Mouse (Mus musculus) ES-CJ7 (cell line): ENCODE measurements around the gene Slc22a12.
A peak's percentile ranks its signal among the peaks of the same experiment; 100 is the strongest.

ENCODE experiments used
- DNase-seq: peaks from one replicate; pipeline ENCODE4 v3.0.0; 2011; ENCODE audit warnings: low read depth, low spot score

Gene Slc22a12

DNA sequence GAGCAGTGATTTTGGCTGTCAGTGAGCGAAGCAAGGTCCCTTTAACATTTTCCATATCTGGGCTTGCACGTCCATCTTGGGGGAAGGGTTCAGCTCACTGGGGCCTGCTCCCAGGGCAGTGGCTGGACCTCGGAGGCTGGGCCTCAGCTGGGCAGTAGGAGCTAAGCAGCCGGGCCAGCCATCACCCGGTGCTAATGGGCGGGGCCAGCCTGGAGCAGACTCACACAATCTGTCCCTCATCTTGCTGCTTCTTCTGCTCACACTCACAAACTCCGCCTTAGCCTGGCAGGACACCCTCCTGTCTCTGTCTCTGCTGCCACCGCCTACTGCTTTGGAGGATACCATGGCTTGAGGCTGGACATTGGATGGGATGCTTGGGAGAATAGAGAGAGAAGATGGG, 26.7 kb downstream of the Slc22a12 start:
- no peak for DNase-seq

DNA sequence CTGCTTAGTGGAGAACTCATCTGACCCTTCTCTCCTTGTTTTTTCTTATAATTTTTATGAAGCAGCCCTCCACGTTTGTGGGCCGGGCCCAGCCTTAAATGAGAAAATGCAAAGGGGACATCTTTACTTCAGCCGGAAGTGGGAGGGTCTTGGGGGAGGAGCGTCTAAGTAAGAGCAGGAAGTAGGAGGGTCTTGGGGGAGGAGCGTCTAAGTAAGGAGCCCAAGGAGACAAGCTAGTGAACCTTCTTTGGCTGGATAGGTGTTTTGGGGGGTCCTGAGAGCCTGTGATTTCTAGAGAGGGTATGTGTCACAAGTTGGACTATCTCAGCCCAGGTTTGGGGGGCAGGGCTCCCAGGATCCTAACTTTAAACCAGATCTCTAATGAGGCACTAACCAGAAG, 27.4 kb downstream of the Slc22a12 start:
- DNase-seq, result peak; percentile 89

DNA sequence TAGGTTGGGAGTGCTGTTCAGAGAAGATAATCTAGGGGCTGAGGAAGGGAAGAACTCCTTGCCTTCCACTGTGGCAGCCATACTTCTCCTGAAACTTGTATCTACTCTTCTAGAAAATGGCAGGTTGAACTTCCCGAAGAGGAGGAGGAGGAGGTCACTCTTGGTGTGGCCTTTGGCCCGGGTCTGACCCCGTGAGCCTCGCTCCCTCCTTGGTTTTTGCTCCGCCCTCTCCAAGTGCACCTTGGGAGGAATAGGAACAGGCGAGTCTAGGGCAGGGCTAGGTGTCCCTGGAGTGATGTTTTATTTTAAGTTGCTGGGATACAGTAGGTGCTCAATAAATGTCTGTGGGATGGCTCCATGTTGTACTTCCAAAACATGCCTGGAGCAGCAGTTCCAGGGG, 27.9 kb downstream of the Slc22a12 start:
- peak; percentile 84 for DNase-seq

DNA sequence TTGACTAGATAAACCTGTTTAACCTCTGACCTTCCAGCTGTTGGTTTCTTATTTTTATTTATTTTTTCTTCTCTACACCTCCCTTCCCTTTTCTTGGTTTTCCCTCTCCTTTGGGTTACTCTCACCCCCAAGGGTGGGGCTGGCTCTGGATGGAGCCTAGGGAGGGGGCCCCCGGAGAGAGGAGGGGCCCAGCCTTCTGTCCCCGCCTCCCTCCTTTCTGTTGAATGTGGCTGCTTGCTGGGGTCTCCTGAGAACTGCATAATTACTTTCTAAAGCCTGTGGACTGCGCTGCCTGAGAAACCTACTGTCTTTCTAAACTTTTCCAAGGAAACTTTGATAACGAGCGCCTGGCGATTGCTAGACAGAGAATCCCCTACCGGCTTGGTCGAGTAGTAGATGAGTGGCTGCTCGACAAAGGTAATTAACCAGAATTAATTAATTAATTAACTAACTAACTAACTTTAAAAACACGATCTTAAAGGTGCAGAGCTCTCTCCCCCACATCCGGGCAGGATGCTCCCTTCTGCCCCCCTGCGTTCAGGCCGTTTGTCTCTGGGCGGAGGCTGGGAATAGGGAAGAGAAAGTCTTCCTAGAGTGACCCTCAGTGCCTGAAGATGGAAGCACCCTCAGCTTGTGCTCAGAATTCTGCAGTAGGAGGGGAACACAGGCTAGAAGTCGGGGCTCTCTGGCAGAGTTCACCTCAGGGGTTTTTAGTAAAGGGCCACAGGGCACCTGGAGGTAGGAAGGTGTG, 29.3 kb downstream of the Slc22a12 start:
- peak; percentile 42 for DNase-seq

DNA sequence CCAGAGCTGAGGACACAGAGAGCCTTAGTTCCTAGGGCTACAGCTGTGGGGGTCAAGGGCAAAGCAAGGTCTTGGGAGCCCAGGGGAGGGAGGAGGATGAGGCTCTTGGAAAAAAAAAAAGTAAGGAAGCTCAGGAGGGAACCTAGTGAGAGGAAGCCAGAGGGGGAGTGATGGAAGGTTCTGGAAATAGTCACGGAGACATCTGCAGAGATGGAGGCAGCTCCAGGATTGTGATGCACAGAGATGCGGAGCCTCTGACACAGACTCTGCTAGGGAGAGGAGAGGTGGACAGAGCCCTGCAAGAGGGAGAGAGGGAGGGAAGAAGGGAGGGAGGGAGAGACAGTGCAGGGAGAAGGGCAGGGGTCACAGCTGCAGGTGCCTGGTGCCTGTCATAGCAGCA, 32.3 kb downstream of the Slc22a12 start:
- DNase-seq, result no peak

DNA sequence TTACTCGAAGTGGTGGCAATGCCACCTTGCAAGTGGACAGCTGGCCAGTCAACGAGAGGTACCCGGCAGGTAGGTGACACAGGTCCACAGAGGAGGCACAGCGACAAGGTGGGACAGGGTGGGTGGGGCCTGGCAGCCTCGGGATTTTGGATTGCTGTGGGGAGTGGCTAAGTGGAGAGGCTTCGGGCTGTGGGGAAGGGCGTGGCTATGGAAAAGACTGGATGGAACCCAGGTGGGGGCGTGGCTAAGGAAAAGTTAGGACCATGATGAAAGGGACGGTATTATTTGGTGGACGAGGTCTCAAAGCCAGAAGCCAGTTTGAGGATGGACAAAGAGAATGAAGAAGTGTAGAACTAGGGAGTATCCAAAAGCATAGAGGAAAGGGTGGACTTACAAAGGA, 33.0 kb downstream of the Slc22a12 start:
- peak; percentile 25 for DNase-seq

DNA sequence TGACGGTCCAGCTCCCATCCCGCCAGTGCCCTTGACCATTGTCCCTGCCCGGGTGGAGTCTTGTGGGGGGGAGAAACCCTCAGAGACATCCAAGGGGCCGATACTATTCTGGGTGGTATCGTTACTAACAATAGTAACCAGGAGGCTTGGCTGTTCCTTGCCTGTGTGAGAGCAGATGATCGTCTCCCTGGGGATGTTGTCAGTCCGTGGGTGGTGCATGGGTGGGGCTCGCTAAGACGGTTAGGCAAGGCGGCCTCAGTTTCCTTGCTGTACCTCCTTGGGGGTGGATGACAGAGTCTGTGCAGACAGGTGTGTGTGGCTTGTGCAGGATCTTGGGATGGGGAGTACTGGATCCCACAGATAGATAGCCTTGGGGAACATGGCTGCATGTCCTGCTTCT, 35.4 kb downstream of the Slc22a12 start:
- DNase-seq, result no peak

DNA sequence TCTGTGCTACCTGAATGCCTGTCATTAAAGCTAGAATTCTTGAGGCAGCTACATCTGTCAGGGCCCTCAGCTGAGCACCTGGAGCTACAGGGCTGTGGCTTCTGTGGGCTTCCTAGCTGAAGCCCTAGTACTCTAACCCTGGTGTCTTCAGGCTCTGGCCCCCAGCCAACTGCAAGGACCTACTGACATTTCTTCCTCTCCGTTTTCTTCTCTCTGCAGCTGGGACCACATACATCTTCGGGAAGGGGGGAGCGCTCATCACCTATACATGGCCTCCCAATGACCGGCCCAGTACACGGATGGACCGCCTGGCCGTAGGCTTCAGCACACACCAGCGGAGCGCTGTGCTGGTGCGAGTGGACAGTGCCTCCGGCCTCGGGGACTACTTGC, 38.2 kb downstream of the Slc22a12 start:
- DNase-seq, result no peak

DNA sequence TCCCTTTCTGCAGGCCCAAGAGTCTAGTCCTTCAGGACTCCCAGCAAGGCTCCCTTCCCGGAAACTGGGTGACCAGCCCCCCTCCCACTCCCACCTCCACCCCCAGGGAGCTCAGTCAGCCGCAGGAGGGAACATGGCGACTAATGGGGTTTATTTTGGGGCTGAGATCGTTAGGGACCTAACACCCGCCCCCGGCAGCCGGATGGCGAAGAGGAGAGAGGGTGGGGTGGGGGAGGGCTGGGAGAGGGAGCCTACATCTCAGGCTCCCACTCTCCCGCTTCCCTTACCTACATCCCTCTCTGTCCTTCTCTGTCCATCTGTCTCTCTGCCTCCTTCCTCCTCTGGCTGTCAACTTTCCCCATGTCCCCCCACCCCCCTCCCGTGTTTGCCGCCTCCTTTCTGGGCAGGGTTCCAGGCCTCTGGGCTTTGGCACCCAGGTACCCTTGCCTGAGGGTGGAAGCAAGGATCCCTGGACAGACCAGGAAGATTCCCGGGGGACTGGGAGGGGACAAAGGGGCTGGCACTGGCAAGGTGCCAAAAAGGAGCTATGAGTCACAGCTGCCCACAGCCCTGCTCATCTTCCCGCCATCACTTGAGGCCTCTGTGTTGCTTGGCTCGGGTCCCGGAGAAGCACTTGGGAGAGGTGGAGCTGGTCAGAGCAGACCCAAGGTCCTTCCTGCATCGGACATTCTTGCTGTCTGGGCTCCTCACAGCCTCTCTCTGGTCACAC, 38.7 kb downstream of the Slc22a12 start:
- no peak for DNase-seq

DNA sequence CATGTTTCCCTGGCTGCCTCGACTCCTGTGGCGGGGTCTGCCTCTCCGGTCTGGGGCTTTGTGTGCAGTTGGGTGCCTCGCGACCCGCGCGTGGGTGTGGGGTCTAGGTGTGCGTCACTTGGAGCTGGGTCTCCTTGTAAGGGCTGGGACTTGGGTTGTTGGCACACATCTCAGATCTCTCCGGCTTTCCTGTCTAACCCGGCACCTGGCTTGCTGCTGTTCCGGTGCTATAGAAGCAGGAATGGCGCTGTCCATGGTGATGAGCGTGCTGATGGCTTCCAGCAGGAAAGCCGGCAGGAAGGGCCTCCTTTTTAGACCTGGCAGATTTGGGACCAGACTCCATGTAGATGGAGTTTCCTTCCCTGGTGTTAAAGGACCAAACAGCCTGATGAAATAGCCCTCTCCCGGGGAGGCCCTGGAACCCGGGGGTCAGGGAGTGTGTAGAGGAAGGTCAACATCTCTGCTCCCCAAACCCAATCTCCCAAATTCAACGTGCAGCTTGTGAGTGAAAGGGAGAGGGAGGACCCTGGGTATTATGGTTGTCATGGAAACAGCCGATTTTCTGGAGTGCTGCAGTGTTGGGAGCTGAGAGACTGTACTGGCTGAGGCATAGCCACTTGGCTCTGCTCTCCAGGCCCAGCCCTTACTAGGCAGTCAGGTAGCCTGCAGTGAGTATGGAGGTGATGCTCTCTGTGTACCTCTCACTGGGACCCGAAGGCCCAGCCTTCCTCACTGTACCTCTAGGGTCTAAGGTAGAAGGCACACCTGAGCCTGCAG, 40.1 kb downstream of the Slc22a12 start:
- peak; percentile 85 for DNase-seq

DNA sequence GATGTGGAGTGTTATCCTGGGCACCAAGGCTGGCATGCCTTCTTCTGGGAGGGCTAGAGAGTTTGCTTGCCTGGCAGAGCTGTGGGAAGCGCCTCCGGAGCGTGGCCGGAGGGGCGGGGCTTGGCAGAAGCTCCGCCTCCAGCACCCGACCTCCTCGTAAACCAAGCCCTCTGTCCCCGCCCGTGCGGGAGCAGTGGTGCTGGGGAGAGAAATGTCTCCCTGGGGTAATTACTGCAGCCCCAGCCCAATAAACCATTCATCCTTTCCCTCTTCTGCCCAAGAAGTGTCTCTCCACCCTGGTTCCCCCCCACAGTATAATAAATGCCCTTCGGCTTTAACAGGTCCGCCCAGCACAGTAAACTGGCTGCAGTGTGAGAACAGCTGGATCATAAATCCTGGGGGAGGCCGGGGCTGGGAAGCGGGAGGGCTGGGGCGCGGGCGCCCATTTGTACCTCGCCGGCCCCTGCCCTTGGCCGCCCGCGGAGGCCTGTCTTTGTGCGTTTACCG, 40.7 kb downstream of the Slc22a12 start:
- peak; percentile 55 for DNase-seq

DNA sequence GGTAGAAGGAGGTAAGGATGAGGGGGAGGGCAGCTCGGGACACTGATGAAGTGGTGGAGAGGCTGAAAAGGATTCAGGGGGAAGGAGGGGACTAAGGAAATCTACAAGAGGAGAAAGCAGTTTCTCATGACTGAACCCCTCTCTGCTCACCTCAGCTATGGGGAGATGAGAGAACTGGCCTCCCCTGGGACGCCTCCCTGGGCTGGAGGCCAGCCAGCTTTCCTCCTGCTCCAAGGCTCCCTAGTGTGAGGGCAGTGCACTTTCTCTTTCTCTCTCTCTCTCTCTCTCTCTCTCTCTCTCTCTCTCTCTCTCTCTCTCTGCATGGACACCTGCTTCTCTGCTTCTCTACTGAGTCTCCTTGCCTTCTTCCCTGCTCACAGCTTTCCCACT, 42.2 kb downstream of the Slc22a12 start:
- DNase-seq, result no peak

DNA sequence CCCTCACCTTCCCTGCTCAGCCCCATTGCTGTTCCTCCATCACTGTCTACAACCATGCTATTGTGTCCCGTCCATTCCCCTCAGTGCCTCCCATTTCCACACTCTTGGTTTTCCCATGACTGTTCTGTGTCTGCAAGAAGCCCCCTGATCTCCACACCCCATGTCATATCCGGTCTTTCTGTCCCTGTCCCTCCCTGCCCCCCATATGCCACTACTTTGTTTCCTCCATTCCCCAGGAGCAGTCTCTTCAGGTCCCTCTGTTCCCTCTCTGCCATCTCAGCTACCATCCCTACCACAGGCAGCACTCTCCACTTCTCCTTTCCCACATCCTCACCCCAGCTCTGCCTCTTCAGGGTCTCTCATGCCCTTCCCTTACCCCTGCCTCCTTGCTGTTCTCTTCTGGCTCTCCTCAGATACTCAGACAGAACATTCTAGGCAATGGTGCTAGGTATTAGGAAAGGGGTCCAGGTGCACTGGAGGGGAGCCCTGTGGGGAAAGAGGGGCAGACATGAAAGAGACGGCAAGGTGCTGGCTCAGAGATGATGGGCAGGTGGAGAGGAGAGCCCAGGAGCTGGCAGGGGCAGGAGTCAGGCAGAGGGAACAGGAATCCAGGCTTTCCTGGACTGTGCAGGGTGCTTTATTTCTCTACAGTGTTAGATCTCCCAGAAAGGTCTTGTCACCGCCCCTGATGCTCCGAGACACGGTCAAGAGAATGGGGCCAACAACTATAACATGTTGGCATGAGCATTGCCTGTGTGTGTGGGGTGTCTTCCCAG, 42.8 kb downstream of the Slc22a12 start:
- no peak for DNase-seq

DNA sequence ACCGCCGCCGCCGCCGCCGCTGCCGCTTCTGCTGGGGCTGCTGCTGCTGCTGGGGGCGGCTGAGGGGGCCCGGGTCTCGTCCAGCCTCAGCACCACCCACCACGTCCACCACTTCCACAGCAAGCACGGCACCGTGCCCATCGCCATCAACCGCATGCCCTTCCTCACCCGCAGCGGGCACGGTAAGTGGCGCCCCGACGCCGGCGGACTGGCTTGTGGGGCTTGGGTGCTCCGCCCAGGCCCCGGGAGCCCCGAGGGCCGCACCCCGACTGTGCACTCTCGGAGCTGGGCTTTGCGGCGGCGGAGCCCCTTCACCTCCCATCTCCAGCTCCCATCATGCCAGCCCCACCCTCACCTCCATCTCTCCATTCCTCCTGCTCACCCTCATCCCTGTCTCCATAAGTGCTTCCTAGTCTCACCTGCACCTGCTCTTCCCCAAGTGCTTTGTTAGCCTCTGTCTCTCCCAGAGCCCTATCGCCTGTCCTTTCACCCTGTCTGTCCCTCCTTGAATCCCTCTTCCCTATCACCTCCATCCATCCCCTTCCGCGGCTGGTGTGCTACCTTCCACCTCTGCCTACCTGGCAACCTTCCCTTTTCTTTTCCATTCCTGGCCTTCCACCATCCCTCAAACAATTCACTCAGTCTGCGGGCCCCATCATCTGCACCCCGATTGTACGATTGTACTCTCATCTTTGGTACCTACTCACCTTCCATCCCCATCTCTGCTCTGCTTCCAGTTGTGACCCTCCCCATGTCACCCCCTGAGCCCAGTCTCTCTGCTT, 44.3 kb downstream of the Slc22a12 start:
- no peak for DNase-seq

DNA sequence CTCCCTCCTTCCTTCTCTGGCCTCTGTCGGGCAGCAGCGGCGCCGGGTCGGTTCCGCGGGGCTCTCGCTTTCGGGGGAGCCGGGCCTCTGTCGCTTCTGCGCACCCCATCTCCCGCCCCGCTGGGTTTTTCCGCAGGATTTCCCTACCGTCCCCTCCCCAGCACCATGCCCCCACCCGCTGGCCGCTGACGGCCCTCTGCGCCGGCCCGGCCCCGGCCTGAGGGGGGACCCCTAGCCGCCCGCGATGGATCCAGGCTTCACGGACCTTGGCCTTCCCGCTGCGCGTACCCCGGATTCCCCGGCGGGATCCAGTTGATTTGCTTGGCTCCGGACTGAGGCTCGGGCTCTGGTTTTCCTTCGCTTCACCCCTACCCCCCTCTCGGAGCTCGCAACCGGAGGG, 45.0 kb downstream of the Slc22a12 start:
- no peak for DNase-seq

DNA sequence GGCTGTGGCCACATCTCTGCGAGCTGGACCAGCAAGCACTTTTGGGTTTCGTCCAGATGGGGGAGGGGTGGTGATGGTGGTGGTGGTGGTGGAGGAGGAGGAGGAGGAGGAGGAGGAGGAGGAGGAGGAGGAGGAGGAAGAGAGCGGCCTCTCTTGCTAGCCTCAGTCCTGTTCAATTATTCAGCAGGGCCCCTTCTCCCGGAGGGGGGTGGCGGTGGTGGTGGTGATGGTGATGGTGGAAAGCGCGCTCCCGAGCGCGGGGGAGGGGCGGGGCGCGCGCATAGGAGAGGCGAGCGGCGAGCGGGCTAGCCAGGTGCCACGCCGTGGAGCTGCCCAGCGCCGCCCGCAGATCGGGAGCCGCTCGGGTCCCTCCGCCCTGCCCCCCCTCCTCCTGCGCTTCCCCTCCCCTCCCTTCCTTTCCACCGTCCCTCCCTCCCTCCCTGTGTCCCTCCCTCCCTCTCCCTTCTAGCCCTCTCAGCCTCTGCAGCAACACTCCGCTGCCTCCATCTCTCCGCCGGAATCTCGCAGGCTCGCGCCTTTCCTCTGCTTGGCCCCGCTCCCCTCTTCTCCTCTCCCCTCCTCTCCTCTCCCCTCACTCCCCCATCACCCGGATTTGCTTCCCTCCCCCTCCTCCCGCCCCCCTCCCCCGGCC, 45.6 kb downstream of the Slc22a12 start:
- peak; percentile 69 for DNase-seq

DNA sequence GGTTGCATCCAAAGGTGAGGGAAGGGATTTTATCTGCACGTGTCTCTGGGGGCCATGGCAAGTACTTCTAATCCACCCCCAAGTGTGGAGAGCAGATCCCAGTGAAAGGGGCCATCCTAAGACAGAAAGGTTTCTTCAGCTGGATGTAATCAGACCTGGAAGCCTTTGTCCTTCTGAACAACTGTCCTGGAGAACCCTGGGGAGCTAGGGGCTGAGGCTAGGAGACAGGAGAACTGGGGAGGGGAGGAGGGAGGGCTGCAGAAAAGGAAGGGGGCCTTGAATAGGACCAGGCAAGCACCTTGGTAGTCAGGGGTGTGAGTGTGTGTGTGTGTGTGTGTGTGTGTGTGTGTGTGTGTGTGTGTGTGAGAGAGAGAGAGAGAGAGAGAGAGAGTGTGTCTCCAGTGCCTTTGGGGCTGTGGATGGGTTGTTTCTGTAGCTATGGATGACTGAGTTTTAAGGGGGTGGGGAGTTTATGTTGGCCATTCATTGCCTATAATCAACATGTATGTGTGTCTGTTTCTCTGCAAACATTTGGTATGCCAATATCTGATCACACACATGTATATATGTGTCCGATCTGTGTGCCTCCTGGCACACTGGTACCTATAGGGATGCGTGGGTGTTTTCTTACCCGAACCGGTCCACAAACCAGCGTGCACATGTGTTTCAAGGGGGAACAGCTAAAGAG, 46.2 kb downstream of the Slc22a12 start:
- DNase-seq, result no peak

DNA sequence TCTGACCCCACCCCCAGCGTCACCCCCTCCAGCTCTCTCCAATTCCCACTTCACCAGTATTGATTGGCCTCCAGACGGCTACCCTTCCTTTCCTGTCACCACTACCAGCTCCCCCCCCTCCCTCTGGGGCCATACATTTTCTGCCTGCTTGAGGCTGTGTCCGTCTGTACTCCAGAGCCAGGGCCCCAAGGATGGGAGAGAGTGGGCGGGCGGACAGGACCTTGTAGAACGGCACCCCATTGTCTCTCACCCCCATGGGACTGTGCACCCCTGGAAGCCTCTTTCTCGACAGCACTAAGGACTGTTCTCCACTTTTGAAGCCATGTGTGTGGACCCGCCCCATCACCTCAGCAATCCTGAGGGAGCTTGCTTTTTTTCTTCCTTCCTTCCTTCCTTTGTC, 47.1 kb downstream of the Slc22a12 start:
- no peak for DNase-seq

DNA sequence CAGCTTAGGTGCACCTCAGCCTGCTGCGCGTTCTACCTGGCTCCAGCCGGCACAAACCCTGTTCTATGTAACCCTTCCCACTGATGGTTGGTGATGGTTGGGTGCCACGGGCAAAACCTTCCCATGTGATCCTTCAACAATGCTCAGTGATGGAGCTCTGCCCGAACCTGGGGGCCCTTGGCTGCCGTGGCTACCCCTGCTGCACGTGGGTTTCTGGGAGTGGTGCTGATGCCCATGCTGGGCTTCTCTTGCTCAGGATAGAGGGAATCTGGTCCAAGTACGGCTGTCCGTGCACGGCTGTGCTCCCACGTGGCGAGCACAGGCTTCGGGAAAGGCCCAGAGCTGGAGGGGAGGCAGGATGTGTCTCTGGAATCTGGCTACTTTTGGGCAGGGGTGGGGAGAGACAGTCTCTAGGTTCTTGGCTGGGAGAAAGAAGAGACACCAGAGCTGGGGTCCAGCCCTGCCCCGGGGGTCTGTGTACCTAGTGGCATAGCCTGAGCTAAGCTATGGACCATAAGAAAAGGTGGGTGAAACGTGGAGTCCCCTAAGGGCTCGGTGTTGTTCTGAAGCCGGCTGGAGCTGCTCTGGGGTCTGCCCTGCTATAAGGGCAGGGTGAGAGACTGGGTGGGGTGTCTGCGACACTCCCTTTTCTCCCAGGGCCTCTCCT, 48.2 kb downstream of the Slc22a12 start:
- no peak for DNase-seq
